Mouse (Mus musculus): ENCODE measurements around the gene Sirt4.

DNA sequence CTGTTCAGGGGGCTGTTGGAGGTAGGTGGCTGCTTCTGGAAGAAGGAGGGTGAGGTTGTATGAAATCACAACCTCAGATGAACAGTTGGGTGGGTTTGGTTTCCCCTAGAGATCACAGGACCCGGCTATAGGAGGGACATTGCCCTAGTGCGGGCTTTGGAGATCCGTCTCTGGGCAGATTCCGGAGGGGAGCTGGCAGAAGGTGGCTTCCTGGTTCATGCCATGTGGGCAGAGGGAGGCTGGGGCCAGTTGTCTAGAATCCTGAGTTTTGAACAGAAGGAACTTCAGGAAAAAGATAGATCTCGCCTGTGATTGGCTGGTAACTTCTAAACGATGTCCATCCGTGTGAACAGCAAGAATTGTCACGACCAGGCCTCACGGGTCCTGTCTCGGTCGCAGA is 52.1 kb downstream of the Sirt4 start:
- TF ChIP-seq POLR2A (IDR thresholded peaks at IDR 0.05; ENCODE audit: control insufficient read depth, low read depth, low read length): no peak
- TF ChIP-seq CTCF (IDR thresholded peaks at IDR 0.05; ENCODE audit: control insufficient read depth, insufficient read depth, insufficient replicate concordance, low read depth, low read length): no peak

Measured in testis, adult 2 months (tissue).